ENCODE assay signal across 10 mouse cellular contexts in genomic region chr7:16466565-16466964, GRCm38 (mm10). TPM values are rescaled to one million over a fixed set of nuclear protein-coding genes. Genes with fewer than 3 reads are reported as not detected.
DNase-seq lines count a peak whose midpoint lies in the region; ATAC-seq and TF ChIP-seq lines count a peak whose summit lies in the region.
"Had no signal": no experiment of that assay in that cellular context is flagged by ENCODE, and none has a peak within 500 bp of the region (broad histone marks: within the 10 kb centered on the region; RNA-seq: fewer than 3 reads in every experiment).

No protein-coding gene starts in this region.

- intact Hi-C loops in gastrocnemius, adult 2 months (cut with DNase I) = loop anchor here (10.0 kb wide), 1 partner anchor 172 kb away; no protein-coding TSS in a partner anchor
- intact Hi-C loops in gastrocnemius, postnatal 36 days (cut with DNase I) = no loop called here

- peak; percentile 39 for TF ChIP-seq CTCF in gastrocnemius, adult 2 months (IDR thresholded peaks at IDR 0.05)
- peak; percentile 53 for TF ChIP-seq CTCF in midbrain, postnatal 0 days (IDR thresholded peaks at IDR 0.05)
- peak; percentile 60 for TF ChIP-seq CTCF in stomach, postnatal 0 days (IDR thresholded peaks at IDR 0.05; ENCODE audit: low read depth)

- H3K4me1 ChIP-seq in midbrain, postnatal 0 days (ENCODE audit: insufficient read depth, low read length) = no peaks in the 10 kb centered on the region
- peaks cover 5% of the 10 kb centered on the region for H3K4me1 ChIP-seq in midbrain, embryonic 13.5 days (replicated peaks)
- H3K4me1 ChIP-seq in stomach, postnatal 0 days (replicated peaks; ENCODE audit: control insufficient read depth, insufficient read depth) = no peaks in the 10 kb centered on the region
- H3K4me1 ChIP-seq in hindbrain, embryonic 14.5 days (replicated peaks; ENCODE audit: control insufficient read depth, insufficient read depth, low read length) = no peaks in the 10 kb centered on the region

- no peak overlapping the region for H3K4me2 ChIP-seq in midbrain, postnatal 0 days (ENCODE audit: low read depth, low read length, poor library complexity, severe bottlenecking)
- no peak overlapping the region for H3K4me2 ChIP-seq in midbrain, embryonic 13.5 days (replicated peaks)
- no peak overlapping the region for H3K4me2 ChIP-seq in stomach, postnatal 0 days (replicated peaks; ENCODE audit: low read depth)
- no peak overlapping the region for H3K4me2 ChIP-seq in hindbrain, embryonic 14.5 days (replicated peaks)

- no peak for ATAC-seq in midbrain, postnatal 0 days (ENCODE audit: low FRiP score)
- ATAC-seq in midbrain, embryonic 13.5 days = no peak
- no peak for ATAC-seq in stomach, postnatal 0 days (ENCODE audit: low FRiP score, low TSS enrichment)
- ATAC-seq in hindbrain, embryonic 14.5 days (ENCODE audit: low FRiP score) = no peak

- no peak overlapping the region for H3K9ac ChIP-seq in midbrain, postnatal 0 days (replicated peaks; ENCODE audit: low read length, poor library complexity, severe bottlenecking)
- H3K9ac ChIP-seq in midbrain, embryonic 13.5 days (replicated peaks) = no peak overlapping the region
- no peak overlapping the region for H3K9ac ChIP-seq in stomach, postnatal 0 days (ENCODE audit: low read length)
- H3K9ac ChIP-seq in hindbrain, embryonic 14.5 days = no peak overlapping the region

- no peaks in the 10 kb centered on the region for H3K9me3 ChIP-seq in midbrain, postnatal 0 days (ENCODE audit: low read length)
- H3K9me3 ChIP-seq in midbrain, embryonic 13.5 days = no peaks in the 10 kb centered on the region
- H3K9me3 ChIP-seq in stomach, postnatal 0 days (ENCODE audit: control insufficient read depth, low read length) = no peaks in the 10 kb centered on the region
- H3K9me3 ChIP-seq in hindbrain, embryonic 14.5 days (ENCODE audit: control insufficient read depth, low read length) = no peaks in the 10 kb centered on the region

- WGBS in midbrain, postnatal 0 days = 66% methylated on average over 4 of the region's 4 CpGs
- WGBS in midbrain, embryonic 13.5 days = 67% methylated on average over 4 of the region's 4 CpGs
- 60% methylated on average over 4 of the region's 4 CpGs for WGBS in stomach, postnatal 0 days
- WGBS in hindbrain, embryonic 14.5 days = 78% methylated on average over 4 of the region's 4 CpGs

- no peak overlapping the region for H3K4me3 ChIP-seq in gastrocnemius, adult 2 months
- no peak overlapping the region for H3K4me3 ChIP-seq in midbrain, postnatal 0 days (ENCODE audit: low read depth, low read length)
- no peak overlapping the region for H3K4me3 ChIP-seq in midbrain, embryonic 13.5 days (replicated peaks)
- H3K4me3 ChIP-seq in stomach, postnatal 0 days (ENCODE audit: low read depth, low read length) = no peak overlapping the region
- no peak overlapping the region for H3K4me3 ChIP-seq in hindbrain, embryonic 14.5 days (replicated peaks; ENCODE audit: low read length)

- TF ChIP-seq EP300 in stomach, postnatal 0 days (optimal IDR thresholded peaks at IDR 0.05) = no peak

- DNase-seq in gastrocnemius, adult 2 months = no peak
- DNase-seq in gastrocnemius, postnatal 10 days = no peak
- DNase-seq in midbrain, postnatal 0 days (ENCODE audit: low spot score) = peak; percentile 21
- DNase-seq in embryo, embryonic 11 days = peak; percentile 36
- DNase-seq in stomach, postnatal 0 days (ENCODE audit: low spot score) = no peak
- DNase-seq in gastrocnemius, postnatal 36 days = no peak
- no peak for DNase-seq in hindbrain, embryonic 14.5 days (ENCODE audit: low spot score)
- DNase-seq: heart, adult 11 months had no signal

- H3K27ac ChIP-seq in gastrocnemius, adult 2 months = no peak overlapping the region
- no peak overlapping the region for H3K27ac ChIP-seq in midbrain, postnatal 0 days (ENCODE audit: low read depth, low read length)
- H3K27ac ChIP-seq in midbrain, embryonic 13.5 days = no peak overlapping the region
- no peak overlapping the region for H3K27ac ChIP-seq in stomach, postnatal 0 days (replicated peaks)
- no peak overlapping the region for H3K27ac ChIP-seq in hindbrain, embryonic 14.5 days

- peaks cover 4% of the 10 kb centered on the region for H3K27me3 ChIP-seq in midbrain, postnatal 0 days (ENCODE audit: insufficient read depth, low read length)
- H3K27me3 ChIP-seq in midbrain, embryonic 13.5 days = peaks cover 52% of the 10 kb centered on the region
- H3K27me3 ChIP-seq in stomach, postnatal 0 days (ENCODE audit: control insufficient read depth, insufficient read depth, low read length) = no peaks in the 10 kb centered on the region
- H3K27me3 ChIP-seq in hindbrain, embryonic 14.5 days (ENCODE audit: control insufficient read depth, insufficient read depth, low read length) = 0 out of 2 replicates have a peak, but pooled peaks cover 10% of the 10 kb centered on the region

- H3K36me3 ChIP-seq in midbrain, postnatal 0 days (ENCODE audit: insufficient read depth, low read length) = no peaks in the 10 kb centered on the region
- H3K36me3 ChIP-seq in midbrain, embryonic 13.5 days = no peaks in the 10 kb centered on the region
- no peaks in the 10 kb centered on the region for H3K36me3 ChIP-seq in stomach, postnatal 0 days (ENCODE audit: control insufficient read depth, insufficient read depth, low read length)
- no peaks in the 10 kb centered on the region for H3K36me3 ChIP-seq in hindbrain, embryonic 14.5 days (replicated peaks; ENCODE audit: control insufficient read depth, insufficient read depth)

RNA-seq across cellular contexts. Expression of gene Npas1, which starts 11.0 kb away (rescaled TPM):
- not detected for total RNA-seq in gastrocnemius, adult 2 months (2021)
- not detected for total RNA-seq in gastrocnemius, postnatal 10 days (2021)
- total RNA-seq in midbrain, postnatal 0 days (2014; rRNA removed) = 9.4 and 11.1 TPM in 2 replicates
- 9.5 and 12.3 TPM in 2 replicates for polyA plus RNA-seq in midbrain, postnatal 0 days (2015; fragmentation: Nextera tagmentation; extraction: Ambion mirVana)
- polyA plus RNA-seq in midbrain, embryonic 13.5 days (2015; fragmentation: Nextera tagmentation; extraction: Ambion mirVana) = 2.3 and 3.3 TPM in 2 replicates
- 0.10 and 0.18 TPM in 2 replicates for polyA plus RNA-seq in stomach, postnatal 0 days (2015; fragmentation: Nextera tagmentation; extraction: Ambion mirVana)
- not detected for total RNA-seq in gastrocnemius, postnatal 36 days (2021)
- polyA plus RNA-seq in hindbrain, embryonic 14.5 days (2014; fragmentation: Nextera tagmentation; extraction: Ambion mirVana) = 2.2 and 4.4 TPM in 2 replicates
- polyA plus RNA-seq: spleen, adult 2 months had no signal

RNA-seq across cellular contexts. Expression of gene Tmem160, which starts 14.0 kb away (rescaled TPM):
- 10 to 100 TPM; 49.2 to 50.0 TPM for total RNA-seq in gastrocnemius, adult 2 months (2021)
- 10 to 100 TPM; 18.8 to 18.9 TPM for total RNA-seq in gastrocnemius, postnatal 10 days (2021)
- 43.1 and 55.6 TPM in 2 replicates for total RNA-seq in midbrain, postnatal 0 days (2014; rRNA removed)
- polyA plus RNA-seq in midbrain, postnatal 0 days (2015; fragmentation: Nextera tagmentation; extraction: Ambion mirVana) = 105 and 108 TPM in 2 replicates
- polyA plus RNA-seq in midbrain, embryonic 13.5 days (2015; fragmentation: Nextera tagmentation; extraction: Ambion mirVana) = 48.1 and 59.4 TPM in 2 replicates
- 71.5 and 75.0 TPM in 2 replicates for polyA plus RNA-seq in stomach, postnatal 0 days (2015; fragmentation: Nextera tagmentation; extraction: Ambion mirVana)
- 10 to 100 TPM; 35.6 to 42.6 TPM for total RNA-seq in gastrocnemius, postnatal 36 days (2021)
- polyA plus RNA-seq in hindbrain, embryonic 14.5 days (2014; fragmentation: Nextera tagmentation; extraction: Ambion mirVana) = 64.3 and 75.4 TPM in 2 replicates

Comparison
In these comparisons a context has a peak if more than half of its experiments do, and no peak if none do; other contexts are left out.
1. DNase-seq: peak in midbrain, postnatal 0 days (single experiment) and embryo, embryonic 11 days (single experiment); none in gastrocnemius, adult 2 months (single experiment), gastrocnemius, postnatal 10 days (single experiment), stomach, postnatal 0 days (single experiment), gastrocnemius, postnatal 36 days (0 of 2) and hindbrain, embryonic 14.5 days (single experiment).
2. Peak in every context shown above with its lines, with median percentiles within 50 percentile points of each other: CTCF ChIP-seq.